Mouse (Mus musculus): ENCODE measurements at regions not wholly inside any gene's neighbourhood (a gene's known extent, or its start where the extent isn't known, plus 50 kb on each side); places are given as distances from the start of the nearest gene placed in this dataset.
A peak's percentile ranks its signal among the peaks of the same experiment; 100 is the strongest.

DNA sequence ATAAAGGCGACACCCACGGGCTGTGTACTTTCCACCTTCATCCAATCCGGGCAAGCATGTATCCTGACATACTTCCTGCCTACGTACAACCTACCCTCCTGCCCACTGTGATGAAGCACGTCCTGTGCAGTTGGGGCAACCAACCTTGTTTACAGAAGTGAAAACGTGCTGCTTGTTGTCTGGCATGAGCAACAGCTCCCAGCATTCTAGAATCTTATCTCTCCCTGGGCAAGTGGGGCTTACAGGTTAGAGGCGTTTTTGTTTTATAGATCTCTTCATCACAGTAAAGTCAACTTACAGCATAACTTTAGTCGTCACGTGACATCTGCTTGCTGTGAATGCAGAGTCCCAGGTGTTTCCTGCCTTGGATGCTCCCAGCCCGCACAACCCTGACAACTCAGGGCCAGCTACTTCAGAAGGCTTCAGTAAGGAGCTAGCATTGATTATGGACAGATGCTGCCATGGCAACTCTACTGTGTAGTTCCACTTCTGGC is 175.3 kb upstream of the Map3k1 start:
- TF ChIP-seq CTCF (IDR thresholded peaks at IDR 0.05; ENCODE audit: insufficient read depth, low read depth, low read length) (no peak), POLR2A (IDR thresholded peaks at IDR 0.05; ENCODE audit: insufficient read depth, low read depth, low read length) (no peak)
- 82% methylated on average over 10 of the region's 10 CpGs for WGBS

DNA sequence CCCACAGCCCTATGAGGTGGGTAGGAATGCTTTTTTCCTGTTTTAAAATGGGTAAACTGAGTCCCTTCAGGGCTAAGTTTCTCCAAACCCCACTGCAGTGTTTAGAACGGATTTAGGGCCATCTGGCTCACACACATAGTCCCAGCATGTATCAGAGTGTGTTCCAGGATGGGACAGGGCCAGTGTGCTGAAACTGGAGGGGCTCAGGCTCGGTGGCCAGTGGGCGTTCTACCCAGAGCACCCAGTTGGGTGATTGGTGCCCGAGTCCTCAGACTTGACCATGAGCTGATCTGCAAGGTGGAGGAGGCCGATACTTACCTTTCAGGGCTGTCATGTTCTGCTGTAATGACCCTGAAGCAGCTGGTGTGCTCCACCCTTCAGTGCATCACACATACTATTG is 176.6 kb upstream of the Map3k1 start:
- TF ChIP-seq CTCF (IDR thresholded peaks at IDR 0.05; ENCODE audit: insufficient read depth, low read depth, low read length): no peak
- TF ChIP-seq POLR2A (IDR thresholded peaks at IDR 0.05; ENCODE audit: insufficient read depth, low read depth, low read length): no peak
- H3K4me1 ChIP-seq (ENCODE audit: control insufficient read depth, insufficient read depth, low read length): peaks cover 22% of the 10 kb centered on the region
- WGBS: 91% methylated on average over 5 of the region's 5 CpGs
- H3K4me3 ChIP-seq (ENCODE audit: insufficient read depth, low read depth, low read length): no peak overlapping the region
- H3K27ac ChIP-seq (ENCODE audit: insufficient read depth, low read depth, low read length): no peak overlapping the region

More for the DNA sequence above, 175.3 kb upstream of the Map3k1 start:
- no peak overlapping the region for H3K4me3 ChIP-seq (ENCODE audit: insufficient read depth, low read depth, low read length)
- peaks cover 29% of the 10 kb centered on the region for H3K4me1 ChIP-seq (ENCODE audit: control insufficient read depth, insufficient read depth, low read length)
- H3K27ac ChIP-seq (ENCODE audit: insufficient read depth, low read depth, low read length): no peak overlapping the region

DNA sequence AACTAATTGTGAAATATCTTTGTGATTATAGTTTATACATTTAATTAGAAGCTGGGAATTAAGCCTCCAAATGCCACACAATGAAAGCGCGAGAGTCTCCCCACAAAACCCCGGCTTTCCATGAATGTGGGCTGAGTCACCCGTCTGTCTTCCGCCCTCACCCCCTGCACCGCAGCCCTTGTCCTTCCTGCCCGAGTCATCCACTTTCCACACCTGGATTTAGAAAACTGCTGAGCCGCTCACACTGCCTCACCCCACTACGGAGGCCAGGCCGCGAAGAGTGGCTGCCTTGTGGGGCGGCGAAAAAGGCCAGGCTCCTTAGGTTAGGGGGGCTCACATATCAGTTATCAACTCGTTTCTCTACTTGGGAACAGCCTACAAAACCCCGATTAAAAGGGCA is 177.9 kb upstream of the Map3k1 start:
- WGBS: 42% methylated on average over 15 of the region's 15 CpGs
- TF ChIP-seq CTCF (IDR thresholded peaks at IDR 0.05; ENCODE audit: insufficient read depth, low read depth, low read length): no peak
- no peak for TF ChIP-seq POLR2A (IDR thresholded peaks at IDR 0.05; ENCODE audit: insufficient read depth, low read depth, low read length)
- H3K27ac ChIP-seq (ENCODE audit: insufficient read depth, low read depth, low read length): peak overlapping the region; percentile 49; the same call in 1 of the 2 replicates
- H3K4me3 ChIP-seq (ENCODE audit: insufficient read depth, low read depth, low read length): no peak overlapping the region
- H3K4me1 ChIP-seq (ENCODE audit: control insufficient read depth, insufficient read depth, low read length): peaks cover 27% of the 10 kb centered on the region

DNA sequence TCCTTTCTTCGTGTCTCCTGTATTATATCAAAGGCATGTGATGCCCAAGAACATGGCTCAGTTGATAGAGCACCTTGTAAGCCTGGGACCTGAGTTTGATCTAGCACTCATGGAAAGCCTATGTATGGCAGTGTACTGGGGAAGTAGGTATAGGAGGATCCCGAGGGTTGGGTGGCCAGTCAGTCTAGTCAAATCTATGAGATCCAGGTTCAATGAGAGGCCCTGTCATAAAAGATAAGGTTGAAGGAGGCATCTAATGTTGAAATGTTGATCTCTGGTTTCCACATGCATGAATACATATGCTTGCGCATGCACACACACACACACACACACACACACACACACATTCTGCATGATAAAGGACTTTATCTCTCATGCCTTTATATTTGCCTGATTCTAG is 178.6 kb upstream of the Map3k1 start:
- WGBS: 90% methylated on average over 3 of the region's 3 CpGs
- Histone ChIP-seq H3K4me1 (ENCODE audit: control insufficient read depth, insufficient read depth, low read length) (peaks cover 27% of the 10 kb centered on the region), H3K27ac (ENCODE audit: insufficient read depth, low read depth, low read length) (no peak overlapping the region), H3K4me3 (ENCODE audit: insufficient read depth, low read depth, low read length) (no peak overlapping the region)
- TF ChIP-seq CTCF (IDR thresholded peaks at IDR 0.05; ENCODE audit: insufficient read depth, low read depth, low read length): no peak
- TF ChIP-seq POLR2A (IDR thresholded peaks at IDR 0.05; ENCODE audit: insufficient read depth, low read depth, low read length): no peak

DNA sequence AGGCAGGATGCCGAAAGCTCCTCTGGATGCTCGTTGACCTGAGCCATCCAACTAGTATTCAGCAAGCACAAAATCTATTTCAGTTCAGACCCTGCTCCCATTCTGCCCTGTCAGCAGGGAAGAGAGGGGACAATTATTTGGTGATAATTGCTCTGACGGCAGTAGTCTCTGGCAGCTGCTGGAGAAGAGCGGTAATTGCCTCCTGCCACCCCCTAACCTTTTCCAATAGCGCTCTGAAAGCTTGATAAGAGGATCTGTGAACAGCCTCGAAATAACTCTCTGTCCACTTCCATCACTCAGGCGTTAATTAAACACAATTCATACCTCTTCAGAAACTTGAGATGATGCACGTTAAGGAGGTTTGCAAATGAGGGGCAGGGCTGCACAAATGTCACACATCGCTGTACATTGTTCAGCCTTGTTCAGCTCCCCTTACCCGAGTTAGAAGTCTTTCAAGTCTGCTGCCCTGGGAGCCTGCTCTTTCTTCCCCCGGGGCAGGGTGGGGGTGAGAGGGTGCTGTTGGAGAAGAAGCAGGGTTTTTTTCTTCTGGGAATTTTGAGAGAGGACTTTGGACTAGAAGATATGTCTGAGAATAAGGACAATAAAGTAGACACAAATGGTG is 182.2 kb upstream of the Map3k1 start:
- 12% methylated on average over 11 of the region's 11 CpGs for WGBS
- Histone ChIP-seq H3K4me3 (ENCODE audit: insufficient read depth, low read depth, low read length) (no peak overlapping the region), H3K27ac (ENCODE audit: insufficient read depth, low read depth, low read length) (peak overlapping the region; percentile 81), H3K4me1 (ENCODE audit: control insufficient read depth, insufficient read depth, low read length) (peaks cover 23% of the 10 kb centered on the region)
- TF ChIP-seq CTCF (IDR thresholded peaks at IDR 0.05; ENCODE audit: insufficient read depth, low read depth, low read length) (no peak), POLR2A (IDR thresholded peaks at IDR 0.05; ENCODE audit: insufficient read depth, low read depth, low read length) (no peak)

DNA sequence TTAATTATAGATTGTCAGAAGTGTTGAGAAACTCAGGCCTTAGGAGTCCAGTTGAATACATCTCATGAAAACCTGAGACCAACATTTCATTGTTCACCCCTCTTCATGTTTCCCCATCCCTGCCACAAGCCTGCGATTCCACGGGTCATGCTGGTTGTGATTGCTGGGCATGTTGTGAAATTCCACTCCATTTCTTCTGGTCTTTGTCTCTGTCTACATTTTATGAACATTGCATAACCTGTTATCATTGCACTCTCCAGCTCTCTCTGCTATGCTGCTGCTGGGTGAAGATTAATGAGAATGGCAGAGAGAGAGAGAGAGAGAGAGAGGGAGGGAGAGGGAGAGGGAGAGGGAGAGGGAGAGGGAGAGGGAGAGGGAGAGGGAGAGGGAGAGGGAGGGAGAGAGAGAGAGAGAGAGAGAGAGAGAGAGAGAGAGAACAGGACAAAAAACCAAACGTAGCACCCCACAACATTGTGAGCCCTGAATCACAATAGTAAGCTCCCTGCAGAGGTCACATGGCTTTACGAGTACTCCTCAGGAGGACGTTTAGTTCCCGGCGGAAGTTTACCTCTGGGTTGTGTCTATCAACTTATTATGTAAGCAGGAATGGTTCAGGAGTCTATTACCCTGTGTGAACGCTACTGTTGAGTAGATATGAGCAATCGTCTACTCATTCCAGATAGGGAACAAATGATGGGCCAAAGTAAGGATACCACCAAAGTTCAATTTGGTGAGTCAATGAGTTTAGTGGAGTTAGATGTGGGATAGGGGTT is 183.5 kb upstream of the Map3k1 start:
- TF ChIP-seq CTCF (IDR thresholded peaks at IDR 0.05; ENCODE audit: insufficient read depth, low read depth, low read length) (no peak), POLR2A (IDR thresholded peaks at IDR 0.05; ENCODE audit: insufficient read depth, low read depth, low read length) (no peak)
- WGBS: 75% methylated on average over 9 of the region's 9 CpGs

DNA sequence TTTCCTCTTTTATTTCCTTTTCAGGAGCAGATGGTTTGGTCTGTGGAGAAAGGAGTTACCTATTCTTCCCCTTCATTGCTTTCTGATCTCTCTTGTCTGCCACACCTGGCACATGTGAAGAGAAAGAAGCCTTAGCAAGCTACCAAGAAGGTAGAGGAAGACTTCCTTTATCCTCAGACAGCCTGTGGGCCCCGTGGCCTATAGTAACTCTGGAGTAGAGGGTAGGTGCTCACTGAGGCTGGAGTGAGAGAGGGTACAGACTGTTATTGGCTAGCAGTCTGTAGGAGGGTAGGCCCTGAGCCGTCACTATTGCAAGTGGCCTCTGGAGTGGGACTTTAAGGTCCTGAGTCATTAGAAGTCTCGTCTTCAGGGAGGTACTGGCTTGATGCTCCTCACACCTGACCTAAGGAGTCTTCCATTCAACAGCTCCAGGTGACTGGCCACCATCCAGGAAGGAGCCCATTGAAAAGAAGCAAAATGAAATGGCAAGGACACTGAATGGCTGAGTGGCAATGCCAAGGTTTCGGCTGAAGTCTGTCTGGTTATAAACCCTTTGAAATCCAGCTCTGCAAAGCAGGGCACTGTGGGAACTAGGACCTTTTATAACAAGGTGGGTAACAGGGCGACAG is 186.2 kb upstream of the Map3k1 start:
- WGBS: 90% methylated on average over 5 of the region's 5 CpGs
- TF ChIP-seq POLR2A (IDR thresholded peaks at IDR 0.05; ENCODE audit: insufficient read depth, low read depth, low read length) (no peak), CTCF (IDR thresholded peaks at IDR 0.05; ENCODE audit: insufficient read depth, low read depth, low read length) (no peak)
- no peak overlapping the region for H3K27ac ChIP-seq (ENCODE audit: insufficient read depth, low read depth, low read length)

More for the DNA sequence above, 183.5 kb upstream of the Map3k1 start:
- Histone ChIP-seq H3K4me1 (ENCODE audit: control insufficient read depth, insufficient read depth, low read length) (peaks cover 20% of the 10 kb centered on the region), H3K4me3 (ENCODE audit: insufficient read depth, low read depth, low read length) (no peak overlapping the region), H3K27ac (ENCODE audit: insufficient read depth, low read depth, low read length) (peak overlapping the region; percentile 74; the same call in 1 of the 2 replicates)

DNA sequence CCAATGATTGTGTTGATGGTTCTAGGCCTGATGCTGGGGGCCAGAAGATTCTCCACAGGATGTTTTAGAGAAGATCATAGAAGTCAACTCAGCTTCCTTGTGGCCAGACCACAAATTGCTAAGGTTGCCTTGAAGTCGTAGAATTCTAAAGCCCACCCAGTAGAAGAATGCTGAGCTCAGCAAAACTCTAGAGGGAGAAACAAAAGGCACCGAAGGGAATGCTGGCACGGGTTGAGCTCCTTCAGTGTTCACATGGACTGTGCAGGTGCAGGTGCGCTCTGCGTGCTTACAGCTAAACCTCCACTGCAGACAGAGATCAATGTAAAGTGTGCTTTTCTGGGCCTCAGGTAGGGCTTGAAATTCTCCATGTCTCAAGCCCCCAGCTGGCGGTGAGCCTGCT is 186.9 kb upstream of the Map3k1 start:
- no peak for TF ChIP-seq CTCF (IDR thresholded peaks at IDR 0.05; ENCODE audit: insufficient read depth, low read depth, low read length)
- TF ChIP-seq POLR2A (IDR thresholded peaks at IDR 0.05; ENCODE audit: insufficient read depth, low read depth, low read length): no peak
- Histone ChIP-seq H3K27ac (ENCODE audit: insufficient read depth, low read depth, low read length) (no peak overlapping the region), H3K4me1 (ENCODE audit: control insufficient read depth, insufficient read depth, low read length) (peaks cover 13% of the 10 kb centered on the region), H3K4me3 (ENCODE audit: insufficient read depth, low read depth, low read length) (no peak overlapping the region)
- WGBS: 89% methylated on average over 6 of the region's 6 CpGs

More for the DNA sequence above, 186.2 kb upstream of the Map3k1 start:
- peaks cover 14% of the 10 kb centered on the region for H3K4me1 ChIP-seq (ENCODE audit: control insufficient read depth, insufficient read depth, low read length)
- no peak overlapping the region for H3K4me3 ChIP-seq (ENCODE audit: insufficient read depth, low read depth, low read length)

DNA sequence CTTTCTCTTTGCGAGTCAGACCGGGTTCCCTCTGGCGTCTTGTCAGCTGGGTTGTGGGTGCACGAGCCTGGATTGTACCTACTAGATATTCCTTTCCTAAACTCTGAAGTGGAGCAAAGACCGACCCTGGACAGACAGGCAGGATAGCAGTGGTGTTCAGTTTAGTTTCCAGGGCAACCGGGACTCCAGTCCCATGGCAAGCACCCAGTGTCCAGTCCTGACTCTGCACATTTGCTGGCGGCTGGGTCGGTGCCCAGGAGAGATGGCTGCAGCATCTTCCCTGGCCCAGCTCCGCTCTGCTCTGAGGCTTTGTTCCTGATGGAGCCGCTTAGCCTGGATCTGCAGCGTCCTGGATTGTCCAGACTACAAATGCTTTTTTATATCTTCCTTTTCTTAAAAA is 188.1 kb upstream of the Map3k1 start:
- peaks cover 17% of the 10 kb centered on the region for H3K4me1 ChIP-seq (ENCODE audit: control insufficient read depth, insufficient read depth, low read length)
- H3K4me3 ChIP-seq (ENCODE audit: insufficient read depth, low read depth, low read length): no peak overlapping the region
- H3K27ac ChIP-seq (ENCODE audit: insufficient read depth, low read depth, low read length): no peak overlapping the region
- WGBS: 51% methylated on average over 11 of the region's 11 CpGs
- TF ChIP-seq POLR2A (IDR thresholded peaks at IDR 0.05; ENCODE audit: insufficient read depth, low read depth, low read length) (no peak), CTCF (IDR thresholded peaks at IDR 0.05; ENCODE audit: insufficient read depth, low read depth, low read length) (no peak)

Measured in olfactory bulb, adult 2 months (tissue).